Mouse (Mus musculus) inflammation-experienced regulatory T-cells (primary cell): ENCODE measurements around the gene Scaf4. TPM values are rescaled to one million over a fixed set of nuclear protein-coding genes. Genes with fewer than 3 reads are reported as not detected.

Source experiments
- polyA plus RNA-seq, 2 experiments: library from polyadenylated mRNA; unstranded; fragments of 100-300 nt; shearing (Covaris generic); gene quantifications; one replicate each; pipeline ENCODE4 v1.2.1; 2017

Gene Scaf4
- 10 to 100 TPM; 68.0 to 75.8 TPM for polyA plus RNA-seq

DNA sequence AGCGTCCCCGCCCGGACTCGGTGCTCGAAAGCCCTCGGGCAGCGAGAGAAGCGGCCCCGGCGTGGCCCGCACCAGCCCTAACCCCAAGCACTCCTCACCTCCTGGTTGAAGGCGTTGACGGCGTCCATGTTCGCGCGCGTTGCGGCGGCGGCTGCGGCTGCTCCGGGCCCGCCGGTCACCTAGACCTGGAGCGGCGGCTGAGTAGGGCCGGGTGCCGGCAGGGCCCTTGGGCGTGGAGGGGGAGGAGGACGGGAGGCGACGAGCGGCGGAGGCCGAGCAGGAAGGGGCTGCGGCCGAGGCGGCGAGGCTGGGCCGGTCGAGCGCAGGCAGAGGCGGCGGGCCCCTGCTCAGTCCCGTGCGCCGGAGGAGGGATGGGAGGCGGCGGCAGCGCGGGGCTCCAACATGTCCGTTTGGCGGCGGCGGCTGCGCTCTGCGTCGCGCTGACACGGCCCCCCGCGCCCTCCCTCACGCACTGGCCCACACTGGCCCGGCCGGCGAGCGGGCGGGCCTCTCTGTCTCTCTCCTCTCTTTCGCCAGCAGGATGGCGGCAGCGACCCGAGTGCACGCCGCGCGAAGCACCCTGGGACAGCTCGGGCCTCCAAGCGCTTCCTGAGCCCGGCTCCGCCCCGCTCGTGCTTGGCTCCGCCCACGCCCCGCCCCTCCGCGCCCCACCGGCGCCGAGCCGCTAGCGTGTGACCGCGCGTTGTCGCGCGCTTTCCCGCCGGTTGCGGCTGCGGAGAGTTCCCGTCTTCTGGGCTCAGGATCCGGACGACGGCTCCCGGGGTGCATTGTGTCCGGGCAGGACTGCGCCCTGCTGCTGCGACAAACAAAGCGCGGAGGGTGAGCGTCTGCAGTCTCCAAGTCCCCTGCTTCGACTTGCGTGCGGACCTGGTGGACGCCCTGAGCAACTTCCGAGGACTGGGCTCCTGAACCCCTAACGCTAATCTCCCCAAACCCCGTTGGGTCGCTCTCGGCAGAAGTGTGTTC, at the start of gene Scaf4:
TSS of gene Scaf4 (minus strand) at position 599 of the 987 bp plus-strand sequence.

DNA sequence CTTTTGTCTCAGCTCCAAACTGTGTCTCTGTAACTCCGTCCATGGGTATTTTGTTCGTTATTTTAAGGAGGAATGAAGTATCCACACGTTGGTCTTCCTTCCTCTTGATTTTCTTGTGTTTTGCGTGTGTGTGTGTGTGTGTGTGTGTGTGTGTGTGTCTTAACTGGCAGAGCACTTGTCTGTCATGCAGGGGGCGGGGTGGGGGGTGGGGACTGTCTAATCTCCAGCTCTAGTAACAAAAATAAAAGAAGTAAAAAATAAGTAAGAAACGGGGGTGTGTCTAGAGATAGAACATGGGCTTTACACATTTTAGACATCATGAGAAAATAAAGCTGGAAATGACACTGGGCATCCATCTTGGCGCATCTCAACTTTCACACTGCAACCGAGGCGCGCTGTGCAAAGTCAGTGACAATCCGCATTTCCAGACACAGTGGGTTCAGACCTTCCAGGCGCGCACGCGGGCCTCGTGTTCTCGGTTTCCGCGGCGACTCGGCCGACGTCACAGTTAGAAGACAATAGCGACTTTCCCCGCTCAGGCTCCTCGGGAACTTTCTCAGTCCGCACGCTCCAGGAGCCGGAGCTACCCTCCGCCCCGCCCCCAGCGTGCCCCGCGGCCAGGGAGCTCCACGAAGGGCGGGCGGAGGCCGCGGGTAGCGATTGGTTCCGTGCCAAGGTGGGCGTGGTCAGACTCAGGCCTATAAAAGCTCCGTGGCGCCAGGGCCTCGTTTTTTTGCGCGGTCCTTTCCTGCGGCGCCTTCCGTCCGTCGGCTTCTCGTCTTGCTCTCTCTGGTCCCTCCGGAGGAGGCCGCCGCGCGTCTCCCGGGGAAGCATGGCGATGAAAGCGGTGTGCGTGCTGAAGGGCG, 64.0 kb downstream of the Scaf4 start, which contains the start of gene Sod1:
TSS of gene Sod1 (plus strand) at position 729 of the 866 bp plus-strand sequence.

Other genes starting within 250 kb of the Scaf4 start
- 10 to 100 TPM; 20.2 to 44.3 TPM for gene Tiam1, start 140.7 kb downstream of the Scaf4 start, polyA plus RNA-seq
- 10 to 100 TPM; 82.7 to 95.8 TPM for gene Sod1, start 63.7 kb downstream of the Scaf4 start, polyA plus RNA-seq
- gene Hunk, start 101.5 kb upstream of the Scaf4 start, polyA plus RNA-seq, result under 1 TPM; 0.33 to 0.37 TPM